ENCODE assay signal across 8 mouse cellular contexts in the genomic region with DNA sequence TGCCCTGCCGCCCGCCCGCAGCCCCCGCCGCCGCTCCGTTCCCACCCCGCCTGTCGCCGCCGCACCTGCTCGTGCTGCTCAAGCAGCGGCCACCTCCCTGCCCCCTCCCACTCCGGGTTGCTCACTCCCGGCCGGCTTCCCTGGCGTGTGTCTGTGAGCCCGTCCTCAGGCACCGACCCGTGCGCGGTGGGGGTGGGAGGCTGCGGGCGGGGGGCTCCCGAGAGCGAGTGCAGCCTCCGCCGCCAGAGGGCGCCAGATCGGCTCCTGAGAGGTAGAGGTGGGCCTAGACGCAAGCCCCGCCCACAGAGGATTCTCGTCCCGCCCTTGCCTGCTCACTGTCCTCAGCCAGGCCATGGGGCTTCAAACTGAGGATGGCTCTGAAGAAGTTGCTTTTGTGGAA. TPM values are rescaled to one million over a fixed set of nuclear protein-coding genes. Genes with fewer than 3 reads are reported as not detected.
DNase-seq lines count a peak whose midpoint lies in the region; ATAC-seq and TF ChIP-seq lines count a peak whose summit lies in the region.

A gene (minus strand): TSS at position 202 of the 400 bp plus-strand sequence.

- no peaks in the 10 kb centered on the region for H3K36me3 ChIP-seq in intestine, postnatal 0 days (ENCODE audit: control insufficient read depth, insufficient read depth)
- no peaks in the 10 kb centered on the region for H3K36me3 ChIP-seq in limb, embryonic 12.5 days
- H3K36me3 ChIP-seq in midbrain, embryonic 15.5 days (replicated peaks), result no peaks in the 10 kb centered on the region

- WGBS in intestine, postnatal 0 days, result 1% methylated on average over 33 of the region's 34 CpGs
- under 1% methylated on average over 34 of the region's 34 CpGs for WGBS in limb, embryonic 12.5 days
- WGBS in midbrain, embryonic 15.5 days, result 2% methylated on average over 20 of the region's 34 CpGs

- H3K27me3 ChIP-seq in intestine, postnatal 0 days (replicated peaks; ENCODE audit: control insufficient read depth, insufficient read depth, low read length), result 0 out of 2 replicates have a peak, but pooled peaks cover 3% of the 10 kb centered on the region
- peaks cover 35% of the 10 kb centered on the region for H3K27me3 ChIP-seq in limb, embryonic 12.5 days
- peaks cover 3% of the 10 kb centered on the region; the same call in 1 of the 2 replicates for H3K27me3 ChIP-seq in midbrain, embryonic 15.5 days (replicated peaks)

- no peaks in the 10 kb centered on the region for H3K9me3 ChIP-seq in intestine, postnatal 0 days (ENCODE audit: control insufficient read depth)
- no peaks in the 10 kb centered on the region for H3K9me3 ChIP-seq in limb, embryonic 12.5 days
- no peaks in the 10 kb centered on the region for H3K9me3 ChIP-seq in midbrain, embryonic 15.5 days

- no peaks in the 10 kb centered on the region for H3K4me1 ChIP-seq in intestine, postnatal 0 days (replicated peaks; ENCODE audit: control insufficient read depth, insufficient read depth, low read length)
- H3K4me1 ChIP-seq in limb, embryonic 12.5 days (replicated peaks), result no peaks in the 10 kb centered on the region
- peaks cover 21% of the 10 kb centered on the region; the same call in 1 of the 2 replicates for H3K4me1 ChIP-seq in midbrain, embryonic 15.5 days

- TF ChIP-seq CTCF in intestine, postnatal 0 days (IDR thresholded peaks at IDR 0.05; ENCODE audit: low read depth), result peak; percentile 90

- peak within 1 kb of the TSS; percentile 47 for H3K4me3 ChIP-seq in intestine, postnatal 0 days (ENCODE audit: low read depth, low read length)
- H3K4me3 ChIP-seq in limb, embryonic 12.5 days (replicated peaks), result peak within 1 kb of the TSS; percentile 54
- H3K4me3 ChIP-seq in midbrain, embryonic 15.5 days, result peak within 1 kb of the TSS; percentile 65

- H3K9ac ChIP-seq in intestine, postnatal 0 days (ENCODE audit: low read depth, low read length), result peak within 1 kb of the TSS; percentile 34; the same call in 1 of the 2 replicates
- peak within 1 kb of the TSS; percentile 51 for H3K9ac ChIP-seq in limb, embryonic 12.5 days (replicated peaks)
- peak within 1 kb of the TSS; percentile 81 for H3K9ac ChIP-seq in midbrain, embryonic 15.5 days

- no peak within 1 kb of the TSS for H3K27ac ChIP-seq in intestine, postnatal 0 days (ENCODE audit: low read depth, low read length)
- no peak within 1 kb of the TSS for H3K27ac ChIP-seq in limb, embryonic 12.5 days
- H3K27ac ChIP-seq in midbrain, embryonic 15.5 days, result no peak within 1 kb of the TSS; the same call in 1 of the 2 replicates

- DNase-seq in layer of hippocampus, adult 11-12 months (ENCODE audit: low spot score), result peak; percentile 77
- no peak for DNase-seq in layer of hippocampus, adult 9-10 months (ENCODE audit: low spot score)
- peak; percentile 91 for DNase-seq in embryo, embryonic 9.5 days (ENCODE audit: extremely low spot score)
- no peak for DNase-seq in gonadal fat pad, adult 2 months (ENCODE audit: low read depth)
- DNase-seq in spleen, postnatal 14 days (ENCODE audit: low spot score in 2 of 2), result peak; percentile 32 to 60

- ATAC-seq in intestine, postnatal 0 days, result peak; percentile 67
- peak; percentile 75 for ATAC-seq in limb, embryonic 12.5 days (ENCODE audit: insufficient number of reproducible peaks, insufficient read depth, low FRiP score, low TSS enrichment, low read depth)
- ATAC-seq in midbrain, embryonic 15.5 days (replicated peaks), result peak; percentile 83

- peak within 1 kb of the TSS; percentile 88 for H3K4me2 ChIP-seq in intestine, postnatal 0 days (replicated peaks; ENCODE audit: low read depth)
- H3K4me2 ChIP-seq in limb, embryonic 12.5 days, result peak within 1 kb of the TSS; percentile 89
- H3K4me2 ChIP-seq in midbrain, embryonic 15.5 days, result peak within 1 kb of the TSS; percentile 80

RNA-seq across cellular contexts. Expression of the gene that starts here (rescaled TPM):
- 16.5 and 18.0 TPM in 2 replicates for polyA plus RNA-seq in gonadal fat pad, adult 2 months (2012; rRNA removed)
- 0.21 and 0.24 TPM in 2 replicates for polyA plus RNA-seq in intestine, postnatal 0 days (2015; fragmentation: Nextera tagmentation; extraction: Ambion mirVana)
- polyA plus RNA-seq in limb, embryonic 12.5 days (2016; fragmentation: Nextera tagmentation; extraction: Ambion mirVana), result 0.09 and 0.30 TPM in 2 replicates
- 2.3 and 2.4 TPM in 2 replicates for polyA plus RNA-seq in midbrain, embryonic 15.5 days (2015; fragmentation: Nextera tagmentation; extraction: Ambion mirVana)

Comparison
In these comparisons a context has a peak if more than half of its experiments do, and no peak if none do; other contexts are left out.
1. DNase-seq: peak in layer of hippocampus, adult 11-12 months (single experiment), embryo, embryonic 9.5 days (single experiment) and spleen, postnatal 14 days (2 of 2); none in layer of hippocampus, adult 9-10 months (single experiment) and gonadal fat pad, adult 2 months (single experiment).
2. Peak in ATAC-seq, H3K4me3 ChIP-seq, H3K9ac ChIP-seq and H3K4me2 ChIP-seq in intestine, postnatal 0 days; RNA of the gene not detected or under 1 TPM.
3. Peak in ATAC-seq, H3K4me3 ChIP-seq, H3K9ac ChIP-seq and H3K4me2 ChIP-seq in limb, embryonic 12.5 days; RNA of the gene not detected or under 1 TPM.
4. Peak in every context shown above with its lines, with median percentiles within 50 percentile points of each other: ATAC-seq, H3K4me2 ChIP-seq, H3K4me3 ChIP-seq and H3K9ac ChIP-seq.